Mouse (Mus musculus): ENCODE results near the gene Car4.

DNA sequence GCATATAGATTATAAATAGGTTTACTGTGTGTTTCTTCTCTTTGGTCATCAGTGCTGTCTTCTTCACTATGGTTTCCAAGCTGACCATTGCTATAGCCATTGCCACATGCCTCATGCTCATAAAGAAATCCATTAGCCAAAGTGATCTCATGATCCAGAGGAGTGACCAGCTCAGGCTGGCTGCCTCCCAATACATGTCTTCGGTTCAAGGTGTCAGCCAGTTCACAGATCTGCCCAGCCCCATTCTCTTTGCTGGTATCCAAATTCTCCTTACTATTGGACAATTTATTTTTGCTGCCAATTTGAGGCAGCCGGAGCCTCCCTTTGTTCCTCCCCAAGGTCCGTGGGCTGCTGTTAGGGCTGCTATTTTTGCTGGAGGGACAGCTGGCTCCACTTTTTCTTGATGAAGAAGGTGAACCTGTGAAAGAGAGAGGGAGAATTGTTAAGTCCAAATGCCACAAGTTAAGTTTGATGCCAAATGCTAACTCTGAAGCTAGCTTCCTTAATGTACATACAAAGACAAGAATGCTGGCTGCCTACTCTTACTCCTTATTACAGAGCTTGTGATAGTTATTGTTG lies 30.8 kb downstream of the Car4 start:
- no peak for TF ChIP-seq E2F4 (IDR thresholded peaks at IDR 0.05; ENCODE audit: insufficient read depth)
- TF ChIP-seq POLR2A (IDR thresholded peaks at IDR 0.05; ENCODE audit: insufficient read length, low read depth), result no peak
- no peak for TF ChIP-seq MAX (IDR thresholded peaks at IDR 0.05; ENCODE audit: low read depth)
- no peak for TF ChIP-seq MYOD1 (IDR thresholded peaks at IDR 0.05; ENCODE audit: control insufficient read depth in 1 of 3, insufficient read length in 2 of 3, low read depth in 2 of 3)

Data from myocyte (in vitro differentiated cells).